Mouse (Mus musculus) erythroblast, embryonic 14.5 days (primary cell): ENCODE results near the gene 4833420G17Rik.

Source experiments
- GATA1 ChIP-seq: IDR thresholded peaks from 2 replicates; pipeline ENCODE4 v1.6.1; 2012; ENCODE audit warnings: low read length, inconsistent platforms, mixed read lengths
- TAL1 ChIP-seq: IDR thresholded peaks from 3 replicates; pipeline ENCODE4 v1.6.1; 2012; ENCODE audit warnings: low read length, inconsistent platforms, mixed read lengths

DNA sequence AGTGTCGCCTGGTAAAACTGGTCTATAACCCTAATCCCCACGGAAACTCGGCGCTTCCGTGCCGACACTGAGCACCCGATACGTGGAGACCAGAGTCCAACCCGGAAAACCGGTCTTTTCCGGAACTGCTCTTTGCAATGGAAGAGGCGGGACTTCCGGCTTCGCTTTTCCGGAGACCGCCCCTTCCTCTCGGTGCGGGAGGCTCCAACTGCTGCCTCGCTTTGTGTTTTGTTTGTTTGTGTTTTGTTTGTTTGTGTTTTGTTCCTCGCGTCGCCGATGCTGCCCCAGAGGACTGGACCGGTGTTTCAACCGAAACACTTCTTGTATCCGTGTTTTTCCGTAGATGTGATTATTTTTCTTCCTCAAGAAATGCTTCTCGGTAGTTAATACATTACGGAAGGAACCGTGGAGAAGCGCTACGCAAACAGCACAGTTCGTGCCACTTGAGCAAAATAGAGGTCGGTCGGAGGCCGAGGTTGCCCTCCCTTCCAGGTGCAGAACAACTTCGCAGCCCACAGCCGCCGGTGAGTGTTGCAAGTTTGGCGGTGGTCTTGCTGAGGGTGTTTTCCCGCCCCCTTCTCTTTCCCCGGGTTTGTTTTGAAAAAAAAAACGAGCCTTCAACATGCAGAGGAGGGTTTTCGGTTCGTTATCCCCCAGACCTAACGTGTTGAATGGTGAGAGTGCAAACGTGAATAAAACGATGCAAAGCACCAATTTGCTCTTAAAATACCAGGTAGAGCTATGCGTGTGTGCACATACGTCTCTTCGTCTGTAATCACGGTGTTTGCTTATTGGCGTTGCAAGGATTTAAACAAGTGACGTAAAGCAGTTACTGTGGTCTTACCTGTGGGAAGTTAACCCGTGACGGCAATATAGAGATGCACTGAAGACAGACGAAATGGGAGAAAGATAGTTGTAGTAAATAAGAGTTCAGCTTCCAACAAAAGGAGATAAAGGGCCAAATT is at the start of gene 4833420G17Rik:
- TF ChIP-seq TAL1 = no peak
- TF ChIP-seq GATA1 = no peak
